Mouse (Mus musculus) megakaryocyte, embryonic 14.5 days (primary cell): ENCODE measurements around the gene Adamtsl3. TPM values are rescaled to one million over a fixed set of nuclear protein-coding genes. Genes with fewer than 3 reads are reported as not detected.

Experiments
- H3K27me3 ChIP-seq: replicated peaks from 2 replicates; pipeline ENCODE3; 2012; ENCODE audit warnings: inconsistent platforms
- H3K36me3 ChIP-seq: replicated peaks from 2 replicates; pipeline ENCODE3; 2012; ENCODE audit warnings: low read length, inconsistent platforms, mixed read lengths
- H3K4me1 ChIP-seq: 2 replicates; pipeline ENCODE4 v1.6.1; 2012; ENCODE audit warnings: inconsistent platforms
- H3K4me3 ChIP-seq: replicated peaks from 2 replicates; pipeline ENCODE3; 2012; ENCODE audit warnings: moderate library complexity, mild to moderate bottlenecking, inconsistent platforms
- H3K9me3 ChIP-seq: 2 replicates; pipeline ENCODE4 v1.6.1; 2012; ENCODE audit warnings: inconsistent platforms
- FLI1 ChIP-seq: IDR thresholded peaks from 2 replicates; pipeline ENCODE4 v1.6.1; 2012; ENCODE audit warnings: low read length, inconsistent platforms, mixed read lengths
- GATA1 ChIP-seq: IDR thresholded peaks from 3 replicates; pipeline ENCODE4 v1.6.1; 2012; ENCODE audit warnings: mixed read lengths, low read length, inconsistent platforms, borderline replicate concordance
- polyA plus RNA-seq: library from polyadenylated mRNA; stranded (reverse); fragments of >175 nt; gene quantifications from 2 replicates; pipeline ENCODE4 v1.2.3, GENCODE M21; 2012; ENCODE audit warnings: low replicate concordance; ENCODE audit not compliant: insufficient read depth

Adamtsl3 gene
- polyA plus RNA-seq, 1 experiment = 0.01 TPM

DNA sequence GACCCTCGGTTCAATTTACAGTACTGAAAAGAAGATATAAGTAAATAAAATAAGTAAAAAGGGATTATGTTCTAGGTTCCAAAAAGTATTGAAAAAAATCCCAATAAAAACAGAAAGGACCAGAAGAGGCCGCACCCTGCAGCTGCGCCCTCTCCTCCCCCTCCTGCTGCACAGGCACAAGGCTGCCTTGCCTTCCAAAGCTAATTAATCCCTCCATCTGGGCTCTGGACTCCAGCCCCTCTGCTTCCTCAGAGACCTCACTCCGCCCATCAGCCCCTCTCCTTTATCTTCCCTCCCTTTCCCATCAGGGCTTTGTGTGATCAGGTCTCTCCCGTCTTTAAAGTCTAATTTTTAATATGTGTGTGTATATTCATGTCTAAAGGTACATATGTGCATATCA is 149.3 kb downstream of the Adamtsl3 start:
- TF ChIP-seq FLI1 (no peak), GATA1 (no peak)
- Histone ChIP-seq H3K4me3 (no peak overlapping the region), H3K36me3 (no peaks in the 10 kb centered on the region), H3K27me3 (no peaks in the 10 kb centered on the region), H3K9me3 (no peaks in the 10 kb centered on the region), H3K4me1 (no peaks in the 10 kb centered on the region)

DNA sequence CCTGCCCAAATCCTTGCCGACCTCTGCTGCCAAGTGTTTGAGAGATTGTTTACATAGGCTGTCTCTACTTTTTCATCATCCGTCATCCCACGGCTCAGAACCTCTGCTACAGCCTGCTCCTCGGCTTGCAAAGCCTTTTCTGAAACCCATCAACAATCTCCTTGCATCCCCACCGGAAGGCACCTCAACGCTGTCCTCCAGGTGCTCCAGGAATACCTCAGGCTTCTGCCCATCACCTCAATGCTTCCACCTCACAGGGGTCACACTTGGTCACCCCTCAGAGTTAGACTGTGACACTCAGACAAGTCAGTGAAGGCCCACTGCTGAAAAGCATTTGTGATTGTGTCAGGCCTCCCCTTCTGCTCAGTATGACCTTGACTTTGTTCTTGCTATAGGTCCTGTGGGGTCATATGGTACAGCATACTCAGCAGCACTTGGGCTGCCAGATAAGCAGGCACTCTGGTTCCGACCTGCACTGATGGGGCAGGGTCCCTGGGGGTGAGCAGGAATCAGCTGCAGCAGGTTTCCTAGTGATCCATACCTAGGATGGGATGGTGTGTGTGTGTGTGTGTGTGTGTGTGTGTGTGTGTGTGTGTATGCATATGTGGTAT is 150.0 kb downstream of the Adamtsl3 start:
- H3K4me1 ChIP-seq = no peaks in the 10 kb centered on the region
- H3K36me3 ChIP-seq = no peaks in the 10 kb centered on the region
- H3K27me3 ChIP-seq = no peaks in the 10 kb centered on the region
- no peaks in the 10 kb centered on the region for H3K9me3 ChIP-seq
- TF ChIP-seq FLI1 (no peak), GATA1 (no peak)
- H3K4me3 ChIP-seq = no peak overlapping the region

- TF ChIP-seq GATA1 (no peak), FLI1 (no peak)
- no peak overlapping the region for H3K4me3 ChIP-seq
- no peaks in the 10 kb centered on the region for H3K27me3 ChIP-seq
- H3K36me3 ChIP-seq = no peaks in the 10 kb centered on the region
- no peaks in the 10 kb centered on the region for H3K4me1 ChIP-seq
- no peaks in the 10 kb centered on the region for H3K9me3 ChIP-seq
These were observed 155.5 kb downstream of the Adamtsl3 start for GRCm38 (mm10) chr7:82491018-82491417.

DNA sequence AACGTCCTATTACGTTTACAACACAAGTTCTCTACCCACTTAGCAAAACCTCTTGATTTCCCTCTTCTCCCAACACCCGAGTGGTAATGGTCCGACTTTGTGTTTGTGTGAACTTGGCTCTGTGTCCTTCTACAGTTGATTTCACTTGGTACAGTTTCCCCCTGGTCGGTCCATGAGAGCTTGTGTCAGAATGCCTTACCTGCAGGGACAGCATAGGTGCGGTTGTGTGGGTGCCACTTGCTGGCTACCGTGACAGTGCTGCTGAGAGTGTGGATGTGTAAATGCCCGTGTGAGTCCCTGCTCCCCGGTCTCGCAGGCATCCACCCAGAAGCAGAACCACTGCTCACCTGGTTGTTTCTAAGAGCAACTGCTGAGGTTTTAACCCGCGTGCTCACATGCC is 157.4 kb downstream of the Adamtsl3 start:
- H3K4me1 ChIP-seq = no peaks in the 10 kb centered on the region
- TF ChIP-seq GATA1 (no peak), FLI1 (no peak)
- H3K27me3 ChIP-seq = no peaks in the 10 kb centered on the region
- H3K9me3 ChIP-seq = no peaks in the 10 kb centered on the region
- no peaks in the 10 kb centered on the region for H3K36me3 ChIP-seq
- H3K4me3 ChIP-seq = no peak overlapping the region

DNA sequence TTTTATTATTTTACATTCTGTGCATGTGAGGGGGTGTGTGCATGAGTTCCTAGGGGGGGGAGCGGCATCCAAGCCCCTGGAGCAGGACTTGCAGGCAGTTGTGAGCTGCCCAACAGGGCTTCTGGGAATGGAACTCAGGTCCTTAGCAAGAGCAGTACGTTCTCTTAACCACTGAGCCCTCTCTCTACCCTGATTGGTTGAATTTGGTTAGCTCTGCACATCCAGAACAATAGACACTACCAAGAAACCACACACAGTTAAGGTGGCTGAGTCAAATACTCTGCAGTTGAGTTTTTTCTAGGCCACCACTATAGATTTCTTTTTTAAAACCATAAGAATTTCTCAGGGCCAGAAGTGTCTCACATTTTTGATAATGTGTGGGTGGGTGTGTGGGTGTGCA is 158.7 kb downstream of the Adamtsl3 start:
- Histone ChIP-seq H3K27me3 (no peaks in the 10 kb centered on the region), H3K9me3 (no peaks in the 10 kb centered on the region), H3K4me3 (no peak overlapping the region), H3K36me3 (no peaks in the 10 kb centered on the region), H3K4me1 (no peaks in the 10 kb centered on the region)
- TF ChIP-seq FLI1 = no peak
- TF ChIP-seq GATA1 = no peak

DNA sequence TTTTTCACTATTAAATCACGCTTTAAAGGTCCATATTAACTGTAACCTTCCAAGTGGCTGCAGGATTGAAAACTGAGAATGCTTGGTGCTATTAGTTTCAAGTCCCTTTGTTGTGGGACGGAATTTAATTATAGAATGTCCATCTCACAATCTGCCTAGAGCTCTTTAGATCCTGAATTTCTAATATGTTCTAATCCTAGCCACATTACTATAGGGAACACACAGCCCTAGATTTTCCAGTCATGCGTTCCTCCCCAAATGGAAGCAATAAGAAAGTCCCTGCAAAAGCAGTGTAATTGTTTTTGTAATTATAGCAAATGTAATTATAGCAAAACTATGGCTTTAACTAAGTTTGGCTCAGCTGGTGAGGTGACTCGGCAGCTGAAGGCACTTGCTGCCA is 161.6 kb downstream of the Adamtsl3 start:
- no peak for TF ChIP-seq GATA1
- TF ChIP-seq FLI1 = no peak
- no peaks in the 10 kb centered on the region for H3K9me3 ChIP-seq
- H3K4me3 ChIP-seq = no peak overlapping the region
- H3K4me1 ChIP-seq = no peaks in the 10 kb centered on the region
- no peaks in the 10 kb centered on the region for H3K36me3 ChIP-seq
- H3K27me3 ChIP-seq = no peaks in the 10 kb centered on the region

GRCm38 (mm10) chr7:82501306-82501705 is 165.8 kb downstream of the Adamtsl3 start:
- no peaks in the 10 kb centered on the region for H3K9me3 ChIP-seq
- no peaks in the 10 kb centered on the region for H3K36me3 ChIP-seq
- H3K27me3 ChIP-seq = no peaks in the 10 kb centered on the region
- no peaks in the 10 kb centered on the region for H3K4me1 ChIP-seq
- no peak for TF ChIP-seq GATA1
- TF ChIP-seq FLI1 = no peak
- H3K4me3 ChIP-seq = no peak overlapping the region

- TF ChIP-seq FLI1 (no peak), GATA1 (no peak)
- no peaks in the 10 kb centered on the region for H3K27me3 ChIP-seq
- no peak overlapping the region for H3K4me3 ChIP-seq
- H3K36me3 ChIP-seq = no peaks in the 10 kb centered on the region
- H3K4me1 ChIP-seq = no peaks in the 10 kb centered on the region
- no peaks in the 10 kb centered on the region for H3K9me3 ChIP-seq
These were observed 167.0 kb downstream of the Adamtsl3 start for GRCm38 (mm10) chr7:82502511-82502910.

- Histone ChIP-seq H3K36me3 (no peaks in the 10 kb centered on the region), H3K27me3 (no peaks in the 10 kb centered on the region), H3K9me3 (no peaks in the 10 kb centered on the region), H3K4me3 (no peak overlapping the region), H3K4me1 (no peaks in the 10 kb centered on the region)
- TF ChIP-seq FLI1 (no peak), GATA1 (no peak)
These were observed 168.6 kb downstream of the Adamtsl3 start for GRCm38 (mm10) chr7:82504101-82504500.

DNA sequence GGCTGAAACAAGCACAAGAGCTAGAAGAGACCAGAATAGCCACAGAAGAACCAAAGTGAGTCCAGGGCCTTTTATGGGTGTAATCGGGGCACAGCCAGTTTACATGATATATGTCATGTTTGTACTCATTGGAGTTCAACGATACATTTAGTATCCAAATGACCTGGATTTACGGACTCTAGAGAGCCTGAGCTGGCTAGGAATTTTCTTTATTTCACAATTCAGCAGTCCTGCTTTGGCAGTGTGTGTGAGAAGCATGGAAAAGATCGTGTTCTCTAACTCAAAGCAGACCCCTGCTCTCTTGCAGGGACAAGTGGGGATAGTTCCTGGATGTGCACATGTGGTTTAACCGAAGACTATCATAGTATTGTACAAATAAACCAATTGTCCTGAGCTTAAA is 195.1 kb downstream of the Adamtsl3 start:
- Histone ChIP-seq H3K27me3 (peaks cover 2% of the 10 kb centered on the region), H3K9me3 (peaks cover 4% of the 10 kb centered on the region; the same call in 1 of the 2 replicates), H3K4me1 (no peaks in the 10 kb centered on the region), H3K4me3 (no peak overlapping the region), H3K36me3 (no peaks in the 10 kb centered on the region)
- no peak for TF ChIP-seq GATA1

DNA sequence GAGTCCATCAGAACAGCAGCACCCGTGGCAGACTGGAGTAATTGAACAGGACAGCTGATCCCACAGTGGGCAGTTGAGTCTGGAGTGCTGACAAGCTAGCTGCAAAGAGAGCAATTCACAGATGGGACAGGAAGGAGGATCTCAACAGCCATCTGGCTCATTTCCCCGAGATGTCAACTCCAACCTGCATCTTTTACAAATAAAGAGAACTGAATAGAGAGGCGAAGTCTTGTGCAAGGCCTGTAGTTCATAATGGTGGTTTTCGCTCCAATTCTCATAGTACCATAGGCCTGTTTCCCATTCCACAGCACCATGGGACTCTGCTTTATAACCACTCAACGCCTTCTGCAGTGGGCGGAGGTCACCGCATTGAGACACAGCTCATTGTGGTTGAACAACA is 195.9 kb downstream of the Adamtsl3 start:
- Histone ChIP-seq H3K27me3 (no peaks in the 10 kb centered on the region), H3K36me3 (no peaks in the 10 kb centered on the region), H3K9me3 (peaks cover 4% of the 10 kb centered on the region; the same call in 1 of the 2 replicates), H3K4me3 (no peak overlapping the region), H3K4me1 (no peaks in the 10 kb centered on the region)
- TF ChIP-seq FLI1 = no peak
- no peak for TF ChIP-seq GATA1

DNA sequence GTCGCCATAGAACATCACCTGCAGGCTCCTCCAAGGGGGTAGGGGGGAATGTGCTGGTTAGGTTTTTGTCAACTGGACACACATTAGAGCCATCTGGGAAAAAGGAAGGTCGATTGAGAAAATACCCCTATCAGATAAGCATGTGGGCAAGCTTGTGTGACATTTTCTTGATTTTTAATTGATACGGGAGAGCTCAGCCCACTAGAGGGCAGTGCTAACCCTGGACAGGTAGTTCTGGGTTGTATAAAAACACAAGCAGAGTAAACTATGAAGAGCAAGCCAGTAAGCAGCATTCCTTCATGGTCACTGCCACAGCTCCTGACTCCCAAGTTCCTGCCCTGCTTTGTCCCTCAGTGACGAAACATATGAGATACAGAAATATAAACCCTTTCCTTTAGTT is 197.7 kb downstream of the Adamtsl3 start:
- Histone ChIP-seq H3K4me1 (no peaks in the 10 kb centered on the region), H3K27me3 (no peaks in the 10 kb centered on the region), H3K36me3 (no peaks in the 10 kb centered on the region), H3K4me3 (no peak overlapping the region), H3K9me3 (peaks cover 4% of the 10 kb centered on the region; the same call in 1 of the 2 replicates)
- TF ChIP-seq FLI1 (no peak), GATA1 (no peak)
